Mouse (Mus musculus): ENCODE measurements at regions not wholly inside any gene's neighbourhood (a gene's known extent, or its start where the extent isn't known, plus 50 kb on each side); places are given as distances from the start of the nearest gene placed in this dataset.
A peak's percentile ranks its signal among the peaks of the same experiment; 100 is the strongest.

DNA sequence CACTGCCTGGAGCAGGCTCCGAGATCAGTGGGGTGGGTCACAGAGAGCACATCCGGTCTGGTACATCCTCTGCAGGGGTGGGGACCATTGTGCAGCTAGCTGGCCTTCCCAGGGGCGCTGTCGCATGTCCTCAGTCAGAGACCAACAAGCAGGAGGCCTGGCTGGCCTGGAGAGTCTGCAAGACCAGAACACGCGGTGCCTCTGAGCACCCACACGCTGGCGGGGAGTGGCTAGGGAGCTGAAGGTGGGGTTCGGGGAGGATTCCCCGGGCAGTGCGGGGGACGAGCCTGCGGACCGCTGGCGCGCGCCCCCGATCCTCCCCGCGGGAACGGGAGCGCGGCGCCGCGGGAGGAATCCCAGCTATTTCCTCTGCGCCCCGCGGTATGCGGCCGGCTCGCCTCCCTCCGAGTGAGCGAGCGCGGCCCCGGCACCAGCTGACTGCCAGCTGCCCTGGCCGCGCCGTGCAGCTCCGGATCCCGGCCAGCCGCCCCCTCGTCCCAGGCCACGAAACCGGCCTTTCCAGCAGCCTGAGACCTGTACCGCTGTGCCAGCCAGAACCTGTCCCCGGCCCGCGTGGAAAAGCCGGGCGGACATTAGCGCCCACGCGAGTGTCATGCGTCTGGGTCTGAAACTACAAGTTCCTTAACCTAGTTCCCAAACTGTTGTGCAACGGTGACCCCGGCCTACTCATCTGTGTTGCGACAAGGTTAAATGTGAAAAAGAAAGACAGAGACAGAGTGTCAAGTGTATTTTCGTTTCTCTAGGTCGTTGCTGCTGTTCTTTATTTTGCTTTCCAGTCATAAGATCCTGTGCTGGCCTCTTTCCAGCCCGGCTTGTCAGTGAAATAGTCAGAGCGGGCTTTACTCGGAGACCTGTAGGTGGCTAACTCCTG, 61.2 kb downstream of the Pkdcc start:
- peak; percentile 42 to 60 for DNase-seq (ENCODE audit: low spot score in 2 of 2)

DNA sequence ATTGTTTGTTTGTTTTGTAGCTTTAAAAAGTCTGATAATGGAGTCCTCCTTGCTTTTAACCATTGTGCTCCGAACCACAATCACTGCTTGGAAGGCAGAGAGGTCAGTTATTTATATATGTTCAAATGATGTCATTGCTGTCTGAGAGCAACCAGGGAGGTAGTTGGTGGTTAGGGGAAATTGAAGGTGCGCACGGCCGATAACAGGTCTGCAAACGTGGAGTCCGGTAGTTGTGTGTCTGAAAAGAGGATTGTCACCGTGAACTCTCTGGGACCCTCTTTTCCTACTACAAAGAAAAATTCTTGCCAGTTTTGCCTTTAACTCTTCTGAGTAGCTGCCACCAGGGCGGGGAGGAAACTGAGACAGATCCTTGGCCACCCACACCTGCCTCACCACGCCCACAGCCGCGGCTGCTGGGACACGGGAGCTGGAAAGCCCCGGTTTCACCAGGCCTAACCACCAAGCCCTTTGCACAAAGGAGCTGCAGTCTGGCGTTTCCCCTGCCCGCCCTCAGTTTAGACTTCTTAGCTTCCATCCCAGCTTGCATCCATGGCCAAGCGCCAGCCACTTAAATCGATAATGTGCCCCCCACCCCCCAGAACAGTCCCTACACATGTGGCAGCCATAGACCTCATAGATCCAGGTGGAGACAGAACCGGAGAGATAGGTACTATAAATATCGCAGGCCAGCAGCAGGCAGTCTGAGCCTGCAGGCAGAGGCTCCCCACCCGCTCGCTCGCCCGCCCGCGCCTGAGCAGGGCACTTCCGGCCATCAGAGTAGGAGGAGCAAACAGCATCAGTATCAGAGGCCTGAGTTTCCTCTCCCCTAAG, 62.2 kb downstream of the Pkdcc start:
- no peak for DNase-seq (ENCODE audit: low spot score in 2 of 2)

DNA sequence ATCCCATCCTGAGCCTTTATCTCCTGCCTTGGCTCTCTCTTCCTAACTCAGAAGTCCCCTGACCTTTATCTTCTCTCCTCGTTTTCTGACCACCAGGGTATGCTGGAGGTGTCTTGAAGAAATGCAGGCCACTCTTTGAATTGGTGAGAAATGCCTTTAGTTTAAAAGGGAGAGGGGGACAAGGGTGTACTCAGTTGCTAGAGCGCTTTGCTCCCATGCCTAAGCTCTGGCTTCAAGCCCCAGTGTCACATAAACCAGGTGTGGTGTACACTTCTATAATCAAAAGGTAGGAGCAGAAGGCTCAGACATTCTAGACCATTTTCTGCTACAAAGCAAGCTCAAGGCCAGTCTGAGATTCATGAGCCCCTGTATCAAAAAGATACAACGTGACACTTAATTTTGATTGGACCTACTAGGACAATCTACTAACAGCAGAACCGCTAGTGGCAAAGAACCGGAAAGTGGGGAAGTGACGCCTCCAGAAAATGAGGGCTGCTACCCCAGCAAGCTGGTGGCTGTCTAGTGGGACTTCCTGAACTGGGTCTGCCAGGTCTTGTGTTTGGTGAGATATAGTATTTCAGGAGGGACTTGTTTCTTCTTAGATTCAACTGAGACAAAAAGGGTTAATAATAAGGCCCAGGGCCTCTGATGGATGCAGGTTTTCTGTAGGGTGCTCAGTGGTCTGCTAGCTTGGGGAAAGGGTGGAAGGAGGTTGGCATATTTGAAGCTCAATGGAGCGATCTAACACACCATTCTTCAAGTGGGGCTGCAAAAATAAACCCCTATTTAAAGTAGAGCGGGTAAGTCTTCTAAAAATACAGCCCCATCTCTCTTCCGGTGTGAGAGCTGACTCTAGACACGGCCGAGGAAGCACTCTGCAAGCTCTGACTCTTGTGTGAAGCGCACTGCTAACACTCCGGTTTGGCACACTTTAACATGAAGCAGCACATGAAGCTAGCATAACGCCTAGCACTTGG, 63.1 kb downstream of the Pkdcc start:
- no peak for DNase-seq (ENCODE audit: low spot score in 2 of 2)

DNA sequence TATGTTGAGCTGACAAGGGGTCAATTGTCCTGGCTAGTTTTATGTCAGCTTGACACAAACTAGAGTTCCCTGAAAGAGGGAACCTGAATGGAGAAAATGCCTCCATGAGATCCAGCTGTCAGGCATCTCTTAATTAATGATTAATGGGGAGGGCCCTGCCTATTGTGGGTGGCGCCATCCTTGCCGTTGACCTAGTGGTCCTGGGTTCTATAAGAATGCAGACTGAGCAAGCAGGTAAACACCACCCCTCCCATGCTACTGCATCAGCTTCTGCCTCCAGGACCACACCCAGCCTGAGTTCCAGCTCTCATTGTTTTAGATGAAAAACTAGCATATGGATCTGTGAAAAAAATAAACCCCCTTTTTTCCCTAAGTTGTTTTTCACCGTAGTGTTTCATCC, 67.4 kb upstream of the Eml4 start:
- no peak for DNase-seq (ENCODE audit: low spot score in 2 of 2)

DNA sequence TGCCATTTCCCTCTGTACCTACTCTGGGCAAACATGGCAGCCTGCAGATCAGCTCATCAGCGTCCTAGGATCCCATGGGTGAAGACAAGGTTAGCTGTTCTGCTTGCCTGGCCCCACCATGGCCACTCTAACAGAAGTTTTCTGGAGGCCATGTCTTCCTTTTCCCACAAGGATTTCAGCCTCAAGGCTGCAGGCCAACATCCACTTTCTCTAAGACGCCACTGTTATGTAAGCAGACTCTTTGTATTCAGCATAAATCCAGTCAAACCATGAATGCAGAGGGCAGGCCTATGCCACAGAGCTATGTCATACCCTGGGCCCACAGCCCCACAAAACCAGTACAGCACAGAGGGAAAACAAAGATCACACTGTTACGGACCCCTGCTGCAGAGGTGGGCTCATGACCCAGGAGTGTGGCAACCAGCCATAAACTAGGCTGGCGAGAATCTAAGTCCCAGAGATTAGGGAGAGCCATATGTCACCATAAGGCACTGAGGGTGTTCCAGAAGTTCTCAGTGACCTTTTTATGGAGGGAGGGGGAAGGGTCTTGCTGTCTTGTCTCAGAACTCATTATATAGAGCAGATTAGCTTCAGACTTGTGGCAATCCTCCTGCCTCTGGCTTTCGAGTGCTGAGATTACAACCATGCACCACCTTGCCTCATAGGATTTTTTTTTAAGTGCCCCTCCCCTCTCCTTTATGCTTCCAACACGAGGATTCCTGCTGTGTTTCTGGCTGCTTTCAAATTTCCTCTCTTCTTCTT, 63.2 kb upstream of the Eml4 start:
- no peak for DNase-seq (ENCODE audit: low spot score in 2 of 2)

DNA sequence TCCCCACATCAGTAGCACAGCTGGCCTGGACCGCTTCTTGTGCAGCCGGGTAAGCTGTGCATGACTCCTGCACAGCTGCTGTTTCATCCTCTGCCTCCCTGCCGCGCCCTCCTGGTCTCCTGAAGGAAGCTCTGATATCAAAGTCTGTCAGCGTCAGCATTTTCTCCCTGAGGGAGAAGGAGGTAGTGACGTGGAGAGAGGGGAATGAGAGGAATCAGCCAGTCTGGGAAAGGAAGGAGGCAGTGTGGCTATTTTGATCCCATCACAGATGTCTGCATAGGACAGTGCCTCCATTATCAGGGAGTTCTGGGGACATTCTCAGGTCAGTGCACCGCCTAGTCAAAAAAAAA, 62.6 kb upstream of the Eml4 start:
- DNase-seq (ENCODE audit: low spot score in 2 of 2): no peak

DNA sequence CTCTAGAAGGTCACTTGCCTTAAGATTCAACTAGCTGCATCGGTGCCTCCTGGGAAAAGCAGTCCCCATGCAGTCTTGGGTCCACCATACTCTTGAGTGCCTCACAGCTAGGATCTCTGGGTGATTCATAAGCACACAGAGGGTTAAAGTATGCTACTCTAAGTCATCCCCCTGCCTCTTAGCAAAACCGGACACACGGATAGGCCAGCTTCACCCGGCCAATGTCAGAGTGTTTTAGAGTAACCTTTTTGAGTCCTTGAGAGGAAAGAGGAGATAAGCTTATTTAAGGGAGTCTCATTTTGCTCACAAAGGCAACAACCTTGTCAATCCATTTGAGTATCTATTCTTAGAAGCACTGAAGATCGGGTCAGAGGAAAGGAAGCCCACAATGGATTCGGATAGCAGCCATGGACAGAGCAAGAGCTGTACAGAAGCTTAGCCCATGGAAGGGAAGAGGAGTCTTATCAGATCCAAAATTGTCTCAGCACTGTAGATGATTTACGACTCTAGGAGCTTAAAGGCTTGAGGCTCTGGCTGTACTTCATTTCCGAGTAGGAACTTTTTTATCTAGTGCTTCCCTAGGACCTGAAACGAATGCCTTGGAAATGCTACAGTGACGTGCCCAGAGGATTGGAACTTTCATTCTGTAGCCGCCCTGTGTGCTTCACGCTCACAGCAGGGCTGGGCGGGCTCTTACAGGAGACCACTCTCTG, 55.0 kb upstream of the Eml4 start:
- DNase-seq (ENCODE audit: low spot score in 2 of 2): no peak

DNA sequence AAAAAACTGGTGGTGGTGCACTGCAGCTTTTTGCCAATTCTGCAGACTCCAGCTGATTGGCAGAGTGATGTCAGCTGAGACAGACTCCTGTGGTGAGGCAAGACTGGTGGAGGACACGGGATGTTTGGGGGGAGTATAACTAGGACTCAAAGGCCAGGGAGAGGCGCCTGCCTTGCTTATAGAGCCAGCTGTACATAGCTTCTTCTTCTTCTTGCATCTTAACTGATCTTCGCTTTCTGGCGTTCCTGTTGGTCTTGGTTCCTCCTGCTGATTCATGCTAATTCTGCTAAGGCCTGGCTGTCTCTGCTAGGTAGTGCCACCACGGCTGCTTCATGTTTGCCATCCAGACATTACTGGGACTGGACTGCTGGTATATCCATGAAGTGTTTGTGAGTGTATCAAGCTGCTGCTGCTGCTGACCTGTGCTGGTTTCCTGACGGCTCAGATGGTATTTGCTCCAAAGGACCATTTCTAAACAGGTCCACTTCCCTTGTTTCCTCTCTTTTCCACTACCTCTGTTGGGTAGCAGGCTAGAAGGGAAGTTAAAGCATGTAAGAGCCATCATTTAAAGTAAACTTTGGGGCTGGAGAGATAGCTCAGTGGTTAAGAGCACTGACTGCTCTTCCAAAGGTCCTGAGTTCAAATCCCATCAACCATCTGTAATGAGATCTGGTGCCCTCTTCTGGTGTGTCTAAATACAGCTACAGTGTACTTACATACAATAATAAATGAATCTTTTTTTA, 53.2 kb upstream of the Eml4 start:
- DNase-seq (ENCODE audit: low spot score in 2 of 2): no peak
